Mouse (Mus musculus): ENCODE measurements around the gene Map3k4.

DNA sequence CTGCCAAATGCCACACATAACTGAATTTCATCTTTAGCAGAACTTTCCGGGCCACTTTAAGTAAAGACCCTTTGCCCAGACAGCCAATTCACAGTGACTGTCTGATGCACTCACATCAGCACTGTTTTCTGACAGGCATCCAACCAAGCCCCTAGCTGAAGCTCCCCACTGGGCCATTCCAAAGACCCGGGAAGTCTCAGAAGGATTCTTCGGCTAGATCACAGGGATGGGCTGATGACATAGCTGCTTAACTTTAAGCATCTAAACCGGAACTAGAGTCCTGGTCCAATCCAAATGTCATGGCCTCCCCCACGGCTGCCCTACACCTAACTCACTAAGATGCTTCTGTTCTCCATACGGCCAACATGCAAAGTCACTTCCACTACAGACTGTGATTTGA, 25.0 kb downstream of the Map3k4 start:
- no peak for TF ChIP-seq CTCF (IDR thresholded peaks at IDR 0.05; ENCODE audit: control insufficient read depth, insufficient read depth, insufficient replicate concordance, low read depth, low read length)
- no peak for TF ChIP-seq POLR2A (IDR thresholded peaks at IDR 0.05; ENCODE audit: control insufficient read depth, low read depth, low read length)
